Mouse (Mus musculus): Measurements from ENCODE around the gene Zfp609. TPM values are rescaled to one million over a fixed set of nuclear protein-coding genes. Genes with fewer than 3 reads are reported as not detected.

The Zfp609 gene
- polyA plus RNA-seq, 1 experiment from 2014 or later = 7.8 TPM

DNA sequence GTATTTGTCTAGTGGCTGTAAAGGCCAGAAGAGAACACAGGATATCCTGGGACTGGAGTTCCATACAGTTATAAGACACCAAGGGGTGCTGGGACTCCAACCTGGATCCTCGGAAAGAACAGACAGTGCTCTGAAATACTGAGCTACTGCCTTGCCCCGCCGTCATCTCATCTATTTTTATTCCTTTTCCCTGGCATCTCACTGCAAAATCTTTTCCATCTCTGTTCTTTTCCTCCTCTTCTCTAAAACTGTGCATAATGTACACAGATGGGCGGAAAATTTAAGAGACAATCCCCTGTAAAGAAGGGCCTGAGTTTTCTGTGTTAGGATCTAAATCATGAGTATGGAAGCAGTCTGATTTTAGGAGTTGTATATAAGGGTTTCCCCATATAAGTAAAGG lies 64.6 kb downstream of the Zfp609 start:
- 96% methylated on average over 4 of the region's 4 CpGs for WGBS (ENCODE audit: missing documents)

DNA sequence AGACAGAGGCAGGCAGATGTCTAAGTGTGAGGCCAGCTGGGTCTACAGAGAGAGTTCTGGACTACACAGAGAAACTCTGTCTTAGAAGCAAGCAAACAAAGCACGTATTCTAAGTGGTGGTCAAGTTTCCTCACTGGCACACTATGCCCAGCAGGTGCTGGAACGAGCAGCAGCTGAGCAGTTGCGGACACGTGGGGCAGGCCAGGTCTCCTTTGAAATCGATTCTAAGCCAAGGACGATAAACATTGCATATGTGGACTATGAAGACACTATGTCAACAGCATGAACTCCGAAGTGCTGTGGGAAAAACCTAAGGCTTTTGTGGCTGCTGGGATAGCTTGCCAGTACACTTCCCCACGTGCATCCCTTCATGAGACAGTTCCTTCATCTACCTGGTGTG lies 67.4 kb downstream of the Zfp609 start:
- Histone ChIP-seq H3K4me3 (ENCODE audit: inconsistent target) (no peak overlapping the region), H3K36me3 (ENCODE audit: inconsistent target) (no peaks in the 10 kb centered on the region), H3K79me2 (ENCODE audit: inconsistent target) (no peaks in the 10 kb centered on the region), H3K27ac (no peak overlapping the region)
- 92% methylated on average over 8 of the region's 8 CpGs for WGBS (ENCODE audit: missing documents)

More for the DNA sequence above, 64.6 kb downstream of the Zfp609 start:
- no peak overlapping the region for H3K4me3 ChIP-seq (ENCODE audit: inconsistent target)
- H3K36me3 ChIP-seq (ENCODE audit: inconsistent target) = no peaks in the 10 kb centered on the region
- no peaks in the 10 kb centered on the region for H3K79me2 ChIP-seq (ENCODE audit: inconsistent target)
- no peak overlapping the region for H3K27ac ChIP-seq

DNA sequence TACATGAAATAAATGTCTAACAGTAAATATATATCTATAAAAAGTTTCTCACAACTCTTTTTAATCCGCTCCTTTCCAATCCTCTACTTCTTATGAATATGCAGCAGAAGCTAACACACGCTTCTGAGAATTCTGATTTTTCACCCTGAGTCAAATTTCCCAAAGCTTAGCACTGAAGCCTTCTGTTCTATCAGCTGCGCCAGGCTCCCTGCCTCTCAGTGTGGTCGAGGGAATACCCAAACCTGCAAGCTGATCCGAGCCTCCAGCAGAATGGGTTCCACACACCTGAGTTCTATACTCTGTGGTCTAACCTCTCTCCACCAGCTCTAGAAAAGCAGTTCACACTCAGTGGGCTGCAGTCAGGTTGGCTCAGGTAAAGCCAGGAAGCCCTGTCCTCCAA lies 68.1 kb downstream of the Zfp609 start:
- no peak overlapping the region for H3K4me3 ChIP-seq (ENCODE audit: inconsistent target)
- WGBS (ENCODE audit: missing documents) = 94% methylated on average over 5 of the region's 5 CpGs
- no peaks in the 10 kb centered on the region for H3K79me2 ChIP-seq (ENCODE audit: inconsistent target)
- no peak overlapping the region for H3K27ac ChIP-seq
- no peaks in the 10 kb centered on the region for H3K36me3 ChIP-seq (ENCODE audit: inconsistent target)

DNA sequence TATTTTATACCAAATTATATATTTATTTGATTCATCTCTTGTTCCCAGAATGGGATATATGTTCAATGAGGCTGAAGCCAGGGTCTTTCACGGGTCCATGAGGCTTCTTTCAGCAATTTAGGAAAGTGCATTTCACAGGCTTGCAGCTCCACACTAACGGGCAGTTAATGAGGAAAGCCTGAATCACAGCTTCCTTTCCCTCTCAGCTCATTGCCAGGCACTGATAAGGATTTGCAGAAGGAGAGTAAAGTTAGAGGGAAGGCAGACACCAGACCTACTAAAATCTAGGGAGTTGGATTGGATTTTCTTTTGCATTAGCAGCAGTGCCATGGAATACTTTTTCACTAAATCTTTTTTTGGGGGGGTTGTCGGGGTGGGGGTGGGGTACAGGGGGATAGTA lies 69.5 kb downstream of the Zfp609 start:
- 68% methylated on average over 3 of the region's 3 CpGs for WGBS (ENCODE audit: missing documents)

DNA sequence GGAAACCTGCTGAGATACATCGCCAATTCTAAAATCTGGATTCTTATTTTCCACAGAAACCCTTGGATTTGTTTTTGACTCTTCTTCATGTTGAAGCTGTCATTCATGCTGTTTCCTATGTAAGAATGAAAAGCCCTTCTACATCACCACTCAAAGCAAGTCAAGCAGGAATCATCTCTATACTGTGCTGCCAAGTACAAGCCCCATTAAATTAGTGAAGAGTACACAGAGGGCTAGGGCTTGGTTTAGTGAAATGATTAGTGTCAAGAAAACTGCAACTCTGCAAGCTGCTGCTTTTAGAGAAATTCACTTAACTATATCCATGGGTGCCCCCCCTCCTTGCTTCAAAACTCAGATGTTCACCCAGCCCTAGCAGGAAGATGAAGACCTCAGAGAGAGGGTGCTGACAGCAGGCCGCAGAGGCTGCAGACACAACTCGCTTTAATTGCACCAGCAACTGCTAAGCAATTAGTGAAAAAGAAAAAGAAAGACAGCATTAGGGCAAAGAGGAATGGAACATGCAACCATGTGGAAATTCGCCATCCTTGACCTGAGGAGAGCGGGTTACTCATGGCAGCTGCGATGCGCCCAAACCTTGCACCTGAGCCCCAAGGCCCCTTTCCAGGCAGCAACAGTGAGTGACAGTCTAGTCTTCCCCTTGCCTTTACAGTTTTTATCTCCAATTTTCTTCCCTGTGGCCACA lies 71.5 kb downstream of the Zfp609 start:
- WGBS (ENCODE audit: missing documents) = 99% methylated on average over 7 of the region's 7 CpGs
- H3K27ac ChIP-seq = no peak overlapping the region
- H3K36me3 ChIP-seq (ENCODE audit: inconsistent target) = no peaks in the 10 kb centered on the region
- H3K79me2 ChIP-seq (ENCODE audit: inconsistent target) = no peaks in the 10 kb centered on the region
- no peak overlapping the region for H3K4me3 ChIP-seq (ENCODE audit: inconsistent target)

More for the DNA sequence above, 69.5 kb downstream of the Zfp609 start:
- Histone ChIP-seq H3K79me2 (ENCODE audit: inconsistent target) (no peaks in the 10 kb centered on the region), H3K27ac (no peak overlapping the region), H3K36me3 (ENCODE audit: inconsistent target) (no peaks in the 10 kb centered on the region), H3K4me3 (ENCODE audit: inconsistent target) (no peak overlapping the region)

DNA sequence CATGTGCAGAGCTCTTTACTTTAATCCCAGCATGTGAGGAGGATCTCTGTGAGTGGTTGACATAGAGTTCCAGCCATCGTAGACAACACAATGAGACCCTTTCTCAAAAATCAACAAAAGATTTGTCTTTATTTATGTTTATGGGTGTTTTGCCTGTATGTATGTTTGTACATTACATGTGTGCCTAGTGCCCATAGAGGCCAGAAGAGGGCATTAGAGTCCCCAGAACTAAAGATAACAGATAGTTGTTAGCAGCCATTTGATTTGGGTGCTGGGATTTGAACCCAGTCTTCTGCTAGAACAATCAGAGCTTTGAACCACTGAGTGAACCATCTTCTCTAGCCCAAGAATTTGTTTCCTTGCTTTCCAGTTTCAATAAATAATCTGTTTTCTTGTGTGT lies 72.2 kb downstream of the Zfp609 start:
- Histone ChIP-seq H3K4me3 (ENCODE audit: inconsistent target) (no peak overlapping the region), H3K79me2 (ENCODE audit: inconsistent target) (no peaks in the 10 kb centered on the region), H3K36me3 (ENCODE audit: inconsistent target) (no peaks in the 10 kb centered on the region), H3K27ac (no peak overlapping the region)
- 93% methylated on average over 1 of the region's 1 CpGs for WGBS (ENCODE audit: missing documents)

DNA sequence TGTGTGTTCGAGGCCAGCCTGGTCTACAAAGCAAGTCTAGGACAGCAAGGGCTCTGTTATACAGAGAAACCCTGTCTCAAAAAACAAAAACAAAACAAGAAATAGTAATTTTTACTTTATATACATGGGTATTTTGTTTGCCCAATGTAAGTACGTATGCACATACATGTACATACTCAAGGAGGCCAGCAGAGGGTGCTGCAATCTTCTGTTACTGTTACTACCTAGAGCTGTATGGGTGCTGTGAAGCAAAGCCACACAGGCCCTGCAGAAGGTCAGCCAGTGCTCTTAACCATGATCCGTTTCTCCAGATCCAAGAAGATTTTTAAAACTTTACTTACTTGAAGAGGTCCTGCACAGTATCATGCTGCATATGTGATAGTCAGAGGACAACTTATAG lies 74.7 kb downstream of the Zfp609 start:
- Histone ChIP-seq H3K27ac (no peak overlapping the region), H3K36me3 (ENCODE audit: inconsistent target) (no peaks in the 10 kb centered on the region), H3K4me3 (ENCODE audit: inconsistent target) (no peak overlapping the region), H3K79me2 (ENCODE audit: inconsistent target) (no peaks in the 10 kb centered on the region)
- 100% methylated on average over 3 of the region's 3 CpGs for WGBS (ENCODE audit: missing documents)

DNA sequence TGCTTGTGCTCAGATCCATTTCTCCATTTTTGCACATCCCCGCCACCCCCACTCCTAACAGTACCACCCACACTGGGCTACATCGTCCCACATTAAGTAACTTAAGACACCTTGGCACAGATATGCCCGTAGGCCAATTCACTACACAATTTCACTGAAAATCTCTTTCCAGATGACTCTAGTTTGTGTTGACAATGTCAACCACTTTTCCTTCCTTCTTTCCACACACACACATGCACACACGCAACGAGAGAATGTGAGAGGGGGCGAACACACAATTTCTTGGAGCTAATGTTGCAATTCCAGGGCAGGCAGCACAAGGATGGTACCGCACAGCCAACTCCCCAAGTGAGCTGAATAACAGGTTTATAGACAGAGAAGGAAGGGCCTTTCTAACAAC lies 75.5 kb downstream of the Zfp609 start:
- Histone ChIP-seq H3K27ac (no peak overlapping the region), H3K36me3 (ENCODE audit: inconsistent target) (no peaks in the 10 kb centered on the region), H3K79me2 (ENCODE audit: inconsistent target) (no peaks in the 10 kb centered on the region), H3K4me3 (ENCODE audit: inconsistent target) (no peak overlapping the region)
- WGBS (ENCODE audit: missing documents) = 92% methylated on average over 6 of the region's 7 CpGs

DNA sequence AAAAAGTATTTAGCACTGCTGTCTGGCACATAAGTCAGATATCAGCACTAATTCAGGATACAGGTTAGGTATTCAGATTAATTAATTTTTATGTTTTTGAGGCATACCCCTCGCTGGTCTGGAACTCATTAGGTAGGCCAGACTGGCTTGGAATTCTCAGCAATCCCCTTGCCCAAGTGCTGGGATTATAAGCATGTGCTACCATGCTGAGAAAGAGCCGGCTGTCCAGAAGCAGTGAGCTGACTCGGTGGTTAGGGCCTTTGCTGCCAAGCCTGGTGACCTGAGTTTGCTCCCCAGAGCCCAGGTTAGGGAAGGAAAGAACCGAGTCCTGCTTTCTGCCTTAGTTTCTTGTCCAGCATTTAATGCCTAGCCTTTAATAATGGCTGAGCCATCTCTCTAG lies 79.3 kb downstream of the Zfp609 start:
- H3K36me3 ChIP-seq (ENCODE audit: inconsistent target) = no peaks in the 10 kb centered on the region
- WGBS (ENCODE audit: missing documents) = 89% methylated on average over 4 of the region's 4 CpGs
- H3K79me2 ChIP-seq (ENCODE audit: inconsistent target) = no peaks in the 10 kb centered on the region; the same call in 1 of the 2 replicates
- H3K27ac ChIP-seq = no peak overlapping the region
- H3K4me3 ChIP-seq (ENCODE audit: inconsistent target) = no peak overlapping the region

DNA sequence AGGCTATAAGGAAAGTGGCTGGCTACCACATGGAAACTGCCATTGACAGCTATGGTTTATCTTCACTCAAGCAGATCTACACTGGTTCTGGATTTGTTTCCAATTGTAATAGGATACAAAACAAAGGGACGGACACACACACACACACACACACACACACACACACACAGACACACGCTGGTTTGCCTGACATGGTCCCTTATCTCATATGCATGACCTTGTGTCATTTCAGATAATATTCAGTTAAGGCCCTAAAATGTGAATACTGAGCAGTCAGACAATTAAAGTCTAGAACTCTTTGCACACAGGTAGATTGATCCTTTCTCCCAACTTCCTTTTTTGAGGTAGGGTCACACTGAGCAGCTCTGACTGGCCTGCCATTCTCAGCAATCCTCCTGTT lies 80.9 kb downstream of the Zfp609 start:
- WGBS (ENCODE audit: missing documents) = 81% methylated on average over 2 of the region's 2 CpGs
- H3K4me3 ChIP-seq (ENCODE audit: inconsistent target) = no peak overlapping the region
- no peaks in the 10 kb centered on the region; the same call in 1 of the 2 replicates for H3K79me2 ChIP-seq (ENCODE audit: inconsistent target)
- no peaks in the 10 kb centered on the region for H3K36me3 ChIP-seq (ENCODE audit: inconsistent target)
- no peak overlapping the region for H3K27ac ChIP-seq

DNA sequence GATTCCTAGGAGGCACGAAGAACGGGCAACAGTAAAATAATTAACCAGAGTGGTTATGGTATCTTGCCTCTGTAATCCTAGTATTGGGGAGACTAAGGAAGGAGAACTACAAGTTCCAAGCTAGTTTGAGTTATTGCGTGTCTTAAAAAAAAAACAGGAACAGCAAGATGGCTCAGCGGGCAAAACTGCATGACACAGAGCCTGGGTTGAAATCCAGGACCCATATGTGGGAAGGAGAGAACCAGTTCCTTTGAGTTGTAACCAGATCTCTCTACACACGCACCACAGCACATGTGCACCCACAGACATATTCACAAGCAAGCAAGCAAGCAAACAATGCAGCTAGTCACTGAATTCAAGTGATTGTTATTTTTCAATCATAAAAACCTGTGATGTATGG lies 81.9 kb downstream of the Zfp609 start:
- Histone ChIP-seq H3K4me3 (ENCODE audit: inconsistent target) (no peak overlapping the region), H3K79me2 (ENCODE audit: inconsistent target) (no peaks in the 10 kb centered on the region; the same call in 1 of the 2 replicates), H3K36me3 (ENCODE audit: inconsistent target) (no peaks in the 10 kb centered on the region), H3K27ac (no peak overlapping the region)
- WGBS (ENCODE audit: missing documents) = 32% methylated on average over 5 of the region's 5 CpGs

DNA sequence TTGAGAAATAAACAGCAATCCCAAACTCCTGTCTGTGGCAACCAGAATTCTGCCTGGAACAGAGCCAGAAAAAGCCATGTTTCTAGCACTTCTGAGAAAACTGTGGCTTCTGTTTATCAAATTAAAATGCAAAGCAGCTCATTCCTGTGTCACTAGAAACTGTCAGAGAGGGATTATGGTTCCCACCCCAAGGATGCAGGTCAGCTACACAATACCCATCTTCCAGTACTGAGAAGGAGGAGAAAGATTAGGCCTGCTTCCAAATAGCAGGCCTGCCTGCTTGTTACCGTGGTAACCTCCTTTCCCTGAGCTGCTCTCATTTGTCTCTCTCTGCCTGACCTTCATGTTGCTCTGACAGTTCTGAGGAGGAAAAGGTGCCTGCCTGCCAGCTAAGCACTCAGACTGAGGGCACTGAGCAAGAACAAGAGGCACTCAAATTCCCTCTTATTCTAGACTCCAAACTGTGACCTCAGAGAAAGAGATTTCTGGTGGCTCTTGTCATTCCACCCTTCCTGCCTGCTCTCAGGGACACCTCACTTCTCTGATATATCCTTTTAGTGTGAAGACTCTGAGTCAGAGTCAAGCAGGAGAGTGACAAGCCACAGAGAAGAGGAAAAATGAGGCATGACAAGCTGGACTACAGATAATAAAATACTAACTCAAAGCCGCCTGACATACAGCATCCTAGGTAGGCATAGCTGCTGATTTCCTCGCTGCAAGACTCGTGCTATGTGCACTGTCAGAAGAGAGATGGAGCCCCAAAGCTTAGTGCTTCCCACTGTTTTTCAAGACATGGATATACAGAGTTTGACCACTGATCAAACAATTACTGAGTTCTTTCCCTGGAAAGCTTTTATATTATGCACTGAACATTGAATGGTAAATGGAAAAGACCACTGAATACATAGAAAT lies 82.9 kb downstream of the Zfp609 start:
- no peaks in the 10 kb centered on the region; the same call in 1 of the 2 replicates for H3K79me2 ChIP-seq (ENCODE audit: inconsistent target)
- H3K36me3 ChIP-seq (ENCODE audit: inconsistent target) = no peaks in the 10 kb centered on the region
- WGBS (ENCODE audit: missing documents) = 72% methylated on average over 4 of the region's 4 CpGs
- no peak overlapping the region for H3K4me3 ChIP-seq (ENCODE audit: inconsistent target)
- H3K27ac ChIP-seq = no peak overlapping the region

DNA sequence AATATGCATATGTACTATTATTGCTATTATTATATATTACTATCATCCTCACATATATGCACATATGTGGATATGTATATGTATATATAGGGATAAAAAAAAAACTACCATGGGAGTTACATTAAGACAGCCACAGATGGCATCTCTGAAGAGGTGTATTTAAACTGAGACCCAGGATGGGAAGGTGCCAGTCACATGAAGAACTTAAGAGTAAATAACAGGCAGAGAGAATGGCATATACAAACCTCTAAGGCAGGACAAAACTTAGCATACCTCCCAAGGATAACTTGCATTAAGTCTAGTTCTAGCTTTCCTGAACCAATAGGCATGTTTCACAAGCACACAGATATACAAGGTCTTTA lies 83.6 kb downstream of the Zfp609 start:
- no peak overlapping the region for H3K27ac ChIP-seq
- no peaks in the 10 kb centered on the region for H3K36me3 ChIP-seq (ENCODE audit: inconsistent target)
- no peaks in the 10 kb centered on the region; the same call in 1 of the 2 replicates for H3K79me2 ChIP-seq (ENCODE audit: inconsistent target)

DNA sequence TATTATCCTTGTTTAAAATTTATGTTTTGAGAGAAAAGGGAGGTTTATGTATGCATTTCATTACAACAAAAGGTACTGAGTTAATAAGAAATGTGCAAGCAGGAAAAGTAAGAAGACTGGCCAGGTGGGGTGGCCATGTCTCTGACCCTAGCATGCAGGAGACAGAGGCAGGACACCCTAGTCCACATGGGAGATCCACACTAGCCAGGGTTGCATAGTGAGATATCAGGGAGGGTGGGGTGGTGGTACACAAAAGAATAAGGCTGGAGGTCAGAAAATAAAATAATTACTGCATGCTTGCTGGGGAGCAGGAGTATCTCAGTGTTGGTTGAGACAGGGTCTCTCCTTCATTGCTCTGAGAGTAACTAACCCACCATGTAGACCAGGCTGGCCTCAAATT lies 84.0 kb downstream of the Zfp609 start:
- Histone ChIP-seq H3K36me3 (ENCODE audit: inconsistent target) (no peaks in the 10 kb centered on the region), H3K79me2 (ENCODE audit: inconsistent target) (no peaks in the 10 kb centered on the region; the same call in 1 of the 2 replicates), H3K4me3 (ENCODE audit: inconsistent target) (no peak overlapping the region), H3K27ac (no peak overlapping the region)

More for the DNA sequence above, 83.6 kb downstream of the Zfp609 start:
- no peak overlapping the region for H3K4me3 ChIP-seq (ENCODE audit: inconsistent target)

DNA sequence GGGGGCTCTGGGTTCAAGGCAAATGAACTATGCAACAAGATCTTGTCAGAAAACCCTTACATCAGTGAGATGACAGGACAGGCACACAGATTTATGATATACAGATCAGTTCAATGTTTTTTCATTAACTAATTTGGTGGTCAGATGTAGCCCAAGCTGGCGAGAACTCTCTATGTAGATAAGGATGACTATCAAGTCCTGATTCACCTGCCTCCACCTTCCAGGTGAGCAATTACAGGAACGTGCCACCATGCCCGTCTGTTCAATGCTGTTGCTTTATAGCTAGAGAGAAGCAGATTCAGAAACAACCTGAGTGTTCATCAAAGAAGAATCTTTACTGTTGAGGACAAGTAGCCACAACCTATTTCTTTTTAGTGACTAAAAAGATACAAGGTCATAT lies 84.6 kb downstream of the Zfp609 start:
- no peak overlapping the region for H3K27ac ChIP-seq
- no peak overlapping the region for H3K4me3 ChIP-seq (ENCODE audit: inconsistent target)
- 92% methylated on average over 3 of the region's 3 CpGs for WGBS (ENCODE audit: missing documents)
- H3K79me2 ChIP-seq (ENCODE audit: inconsistent target) = no peaks in the 10 kb centered on the region; the same call in 1 of the 2 replicates
- no peaks in the 10 kb centered on the region for H3K36me3 ChIP-seq (ENCODE audit: inconsistent target)

Measured in macrophage (primary cell).